In the genomic region with DNA sequence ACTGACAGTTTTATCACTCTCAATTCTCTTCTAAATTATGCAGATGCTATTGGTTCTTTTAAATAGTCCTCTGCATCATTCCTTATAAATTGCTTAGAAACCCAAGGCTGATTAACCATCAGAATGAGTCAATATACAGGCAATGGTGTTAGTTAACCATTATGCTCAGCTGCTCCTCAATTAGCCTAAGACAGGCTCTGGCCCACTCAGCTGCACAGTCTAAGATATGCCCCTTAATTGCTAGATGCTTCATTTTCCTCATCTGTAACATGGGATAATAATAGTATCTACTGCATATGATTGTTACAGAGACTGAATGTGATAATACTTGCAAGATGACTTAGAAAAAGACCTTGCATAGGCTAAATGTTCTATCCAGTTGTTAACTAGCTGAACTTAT, we compare ENCODE assay signal across 26 mouse cellular contexts.
"Had no signal": no experiment of that assay in that cellular context is flagged by ENCODE, and none has a peak within 500 bp of the region (broad histone marks: within the 10 kb centered on the region; RNA-seq: fewer than 3 reads in every experiment).

No protein-coding gene starts in this region.

- H3K9me3 ChIP-seq: heart, embryonic 13.5 days; heart, embryonic 15.5 days; kidney, embryonic 15.5 days; limb, embryonic 13.5 days; limb, embryonic 15.5 days; liver, embryonic 12.5 days had no signal

- H3K9ac ChIP-seq: heart, embryonic 13.5 days; heart, embryonic 15.5 days; hindbrain, embryonic 14.5 days; kidney, embryonic 15.5 days; limb, embryonic 13.5 days; limb, embryonic 15.5 days; liver, embryonic 12.5 days; liver, embryonic 14.5 days had no signal

- H3K4me3 ChIP-seq: heart, adult 2 months; heart, embryonic 13.5 days; heart, embryonic 15.5 days; kidney, embryonic 15.5 days; limb, embryonic 13.5 days; limb, embryonic 15.5 days; liver, embryonic 12.5 days had no signal

- H3K27ac ChIP-seq: heart, adult 2 months; heart, embryonic 13.5 days; heart, embryonic 15.5 days; hindbrain, embryonic 14.5 days; hindbrain, postnatal 0 days; kidney, embryonic 15.5 days; kidney, postnatal 0 days; limb, embryonic 13.5 days; limb, embryonic 15.5 days; liver, embryonic 12.5 days; liver, embryonic 14.5 days had no signal

- H3K4me2 ChIP-seq: heart, embryonic 11.5 days; heart, embryonic 13.5 days; heart, embryonic 15.5 days; hindbrain, embryonic 14.5 days; kidney, embryonic 15.5 days; limb, embryonic 13.5 days; limb, embryonic 15.5 days; liver, embryonic 12.5 days had no signal

- H3K27me3 ChIP-seq: heart, embryonic 13.5 days; heart, embryonic 15.5 days; kidney, embryonic 15.5 days; limb, embryonic 13.5 days; limb, embryonic 15.5 days; liver, embryonic 12.5 days had no signal

- DNase-seq: gastrocnemius, postnatal 14 days; gastrocnemius, postnatal 36 days; heart, adult 11 months; heart, adult 2 months; heart, postnatal 14 days; heart, postnatal 36 days; kidney, adult 11 months; kidney, adult 2 months; kidney, adult 9 months; kidney, postnatal 14 days; kidney, postnatal 36 days; layer of hippocampus, adult 9-11 months; layer of hippocampus, postnatal 36 days; left cerebral cortex, postnatal 4 days had no signal

- H3K36me3 ChIP-seq: heart, embryonic 13.5 days; heart, embryonic 15.5 days; kidney, embryonic 15.5 days; limb, embryonic 13.5 days; limb, embryonic 15.5 days; liver, embryonic 12.5 days had no signal

- ATAC-seq: hindbrain, postnatal 0 days; intestine, embryonic 16.5 days; liver, embryonic 12.5 days had no signal

- H3K4me1 ChIP-seq: heart, embryonic 13.5 days; heart, embryonic 15.5 days; kidney, embryonic 15.5 days; limb, embryonic 13.5 days; limb, embryonic 15.5 days; liver, embryonic 12.5 days had no signal
